Mouse (Mus musculus) ES-E14 (cell line): ENCODE measurements around the gene Tmprss9.

Source experiments
- ZC3H11A ChIP-seq: IDR thresholded peaks from 2 replicates; pipeline ENCODE4 v1.6.1; 2012; ENCODE audit warnings: low read depth, mild to moderate bottlenecking, inconsistent platforms, low read length, borderline replicate concordance
- ZNF384 ChIP-seq: IDR thresholded peaks from 2 replicates; pipeline ENCODE4 v1.6.1; 2012; ENCODE audit warnings: low read depth, low read length, inconsistent platforms

DNA sequence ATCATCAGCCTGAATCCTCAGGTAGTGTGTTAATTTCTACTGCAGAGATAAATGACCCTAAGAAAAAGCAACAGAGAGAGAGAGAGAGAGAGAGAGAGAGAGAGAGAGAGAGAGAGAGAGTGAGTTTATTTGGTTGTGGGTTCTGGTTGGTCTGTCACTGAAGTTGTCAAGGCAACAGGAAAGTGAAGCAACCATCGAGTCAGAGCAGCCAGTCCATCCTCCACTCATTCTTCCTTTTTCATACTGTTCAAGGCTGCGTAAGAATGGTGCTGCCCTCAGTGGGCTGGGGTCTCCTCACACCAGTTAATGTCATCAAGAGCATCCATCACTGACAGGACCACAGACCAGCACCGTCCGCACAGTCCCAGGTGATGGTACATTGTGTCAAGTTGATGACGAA is 72.6 kb downstream of the Tmprss9 start:
- TF ChIP-seq ZNF384 (no peak), ZC3H11A (no peak)
